Mouse (Mus musculus) testis, adult 2 months (tissue): ENCODE measurements around the gene Rexo4.

ENCODE experiments used
- CTCF ChIP-seq: fragments of 200-500 bp; IDR thresholded peaks from 2 replicates; pipeline ENCODE4 v1.5.1; 2012; ENCODE audit warnings: low read depth, mild to moderate bottlenecking, inconsistent platforms, low read length, moderate library complexity; ENCODE audit not compliant: control insufficient read depth, insufficient read depth, insufficient replicate concordance
- POLR2A ChIP-seq: fragments of 200-500 bp; IDR thresholded peaks from 2 replicates; pipeline ENCODE4 v1.6.1; 2012; ENCODE audit warnings: low read depth, mild to moderate bottlenecking, inconsistent platforms, low read length, moderate library complexity; ENCODE audit not compliant: control insufficient read depth

DNA sequence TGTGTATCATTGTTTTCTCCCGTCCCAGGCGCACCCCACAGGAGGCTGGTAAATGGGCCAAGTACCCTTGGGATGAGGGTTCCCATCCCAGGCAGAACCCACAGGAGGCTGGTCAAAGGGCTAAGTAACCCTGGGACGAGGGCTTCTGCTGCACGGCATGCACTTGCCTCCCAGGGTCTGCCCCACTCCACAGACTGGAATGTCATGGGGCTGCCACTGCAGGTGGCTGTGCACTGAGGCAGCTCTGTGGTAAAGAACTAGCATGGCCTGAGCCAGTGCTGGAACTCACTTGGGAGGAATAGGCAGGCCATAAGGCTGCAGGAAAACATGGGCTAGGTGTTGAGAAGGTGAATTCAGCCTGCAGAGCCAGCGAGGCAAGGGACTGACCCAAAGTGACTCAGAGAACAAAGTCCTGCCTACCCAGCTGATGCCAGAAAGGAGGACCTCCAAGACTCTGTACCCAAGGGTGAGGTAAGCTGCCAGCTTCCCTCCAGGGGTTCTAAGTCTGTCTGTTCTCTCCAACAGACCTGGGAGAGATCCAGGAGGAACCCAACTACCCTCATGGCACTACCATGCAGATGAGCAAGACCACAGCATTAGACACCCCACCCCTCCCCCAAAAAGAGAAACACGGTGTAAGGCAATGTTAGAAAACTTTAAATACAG, 43.9 kb downstream of the Rexo4 start:
- TF ChIP-seq POLR2A (no peak), CTCF (no peak)
